Comparison of ENCODE assay signal across 39 mouse cellular contexts in the genomic region with DNA sequence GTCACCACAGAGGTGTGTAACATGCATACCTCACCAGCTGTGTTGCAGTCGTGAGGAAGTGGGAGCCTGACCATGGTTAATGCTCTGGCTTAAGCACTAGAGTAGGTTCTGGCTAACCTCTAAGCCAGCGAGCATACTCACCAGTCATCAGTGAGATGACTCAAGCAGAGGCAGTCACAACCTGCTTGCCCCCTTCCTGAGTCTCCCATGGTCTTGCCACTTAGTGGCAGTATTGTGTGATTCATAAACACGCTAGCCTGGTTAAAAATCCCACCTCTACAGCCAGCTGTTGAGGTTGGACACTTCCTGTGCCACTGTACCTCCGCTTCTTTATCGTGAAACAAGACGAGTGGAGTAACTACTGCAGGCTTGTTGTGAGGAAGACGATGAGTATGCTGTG. TPM values are rescaled to one million over a fixed set of nuclear protein-coding genes. Genes with fewer than 3 reads are reported as not detected.
A peak's percentile ranks its signal among the peaks of the same experiment; 100 is the strongest.
DNase-seq lines count a peak whose midpoint lies in the region; ATAC-seq lines count a peak whose summit lies in the region.
"Had no signal": no experiment of that assay in that cellular context is flagged by ENCODE, and none has a peak within 500 bp of the region (broad histone marks: within the 10 kb centered on the region; RNA-seq: fewer than 3 reads in every experiment).

No protein-coding gene starts in this region.

- no peaks in the 10 kb centered on the region for H3K27me3 ChIP-seq in neural tube, embryonic 15.5 days (replicated peaks)
- H3K27me3 ChIP-seq in heart, embryonic 11.5 days (ENCODE audit: control insufficient read depth, insufficient read depth, low read length) = no peaks in the 10 kb centered on the region
- H3K27me3 ChIP-seq: embryonic facial prominence, embryonic 13.5 days; forebrain, embryonic 15.5 days; heart, embryonic 13.5 days; hindbrain, embryonic 15.5 days; intestine, embryonic 15.5 days; limb, embryonic 15.5 days; midbrain, embryonic 15.5 days; neural tube, embryonic 12.5 days had no signal

- peak; percentile 9 for DNase-seq in 3T3-L1 (ENCODE audit: low read depth, low spot score)
- DNase-seq in NIH3T3 (ENCODE audit: low read depth) = peak; percentile 4
- DNase-seq in thymus, postnatal 0 days (ENCODE audit: low spot score) = no peak
- DNase-seq: adrenal gland, postnatal 25 days; B cell, adult 2 months; cerebellum, adult 9-10 months; gastrocnemius, adult 2 months; gastrocnemius, postnatal 36 days; heart, adult 2 months; heart, postnatal 10 days; kidney, adult 2 months; kidney, postnatal 36 days; lung, postnatal 36 days; right cerebral cortex, postnatal 4 days; thymus, adult 18-20 months; thymus, postnatal 36 days had no signal

- no peaks in the 10 kb centered on the region for H3K9me3 ChIP-seq in neural tube, embryonic 15.5 days (replicated peaks)
- H3K9me3 ChIP-seq in heart, embryonic 11.5 days (replicated peaks; ENCODE audit: control insufficient read depth, low read length) = no peaks in the 10 kb centered on the region
- H3K9me3 ChIP-seq: embryonic facial prominence, embryonic 13.5 days; forebrain, embryonic 10.5 days; forebrain, embryonic 15.5 days; heart, embryonic 13.5 days; hindbrain, embryonic 10.5 days; hindbrain, embryonic 15.5 days; intestine, embryonic 15.5 days; limb, embryonic 10.5 days; limb, embryonic 15.5 days; midbrain, embryonic 10.5 days; midbrain, embryonic 15.5 days; neural tube, embryonic 12.5 days had no signal

- no peak overlapping the region for H3K4me2 ChIP-seq in neural tube, embryonic 15.5 days
- H3K4me2 ChIP-seq in heart, embryonic 11.5 days = no peak overlapping the region
- H3K4me2 ChIP-seq: embryonic facial prominence, embryonic 13.5 days; forebrain, embryonic 15.5 days; heart, embryonic 13.5 days; hindbrain, embryonic 15.5 days; intestine, embryonic 15.5 days; limb, embryonic 15.5 days; midbrain, embryonic 15.5 days; neural tube, embryonic 12.5 days had no signal

- no peaks in the 10 kb centered on the region for H3K4me1 ChIP-seq in neural tube, embryonic 15.5 days
- H3K4me1 ChIP-seq in heart, embryonic 11.5 days (ENCODE audit: control insufficient read depth, insufficient read depth, low read length) = no peaks in the 10 kb centered on the region
- H3K4me1 ChIP-seq: embryonic facial prominence, embryonic 13.5 days; forebrain, embryonic 10.5 days; forebrain, embryonic 15.5 days; hindbrain, embryonic 10.5 days; hindbrain, embryonic 15.5 days; intestine, embryonic 15.5 days; limb, embryonic 10.5 days; limb, embryonic 15.5 days; midbrain, embryonic 10.5 days; midbrain, embryonic 15.5 days; neural tube, embryonic 12.5 days had no signal

- H3K4me3 ChIP-seq in neural tube, embryonic 15.5 days (replicated peaks) = no peak overlapping the region
- H3K4me3 ChIP-seq in heart, embryonic 11.5 days (ENCODE audit: low read depth, low read length) = no peak overlapping the region
- H3K4me3 ChIP-seq: embryonic facial prominence, embryonic 13.5 days; forebrain, embryonic 10.5 days; forebrain, embryonic 15.5 days; gastrocnemius, adult 2 months; heart, adult 2 months; heart, embryonic 13.5 days; hindbrain, embryonic 10.5 days; hindbrain, embryonic 15.5 days; intestine, embryonic 15.5 days; layer of hippocampus, adult 2 months; limb, embryonic 10.5 days; limb, embryonic 15.5 days; midbrain, embryonic 10.5 days; midbrain, embryonic 15.5 days; neural tube, embryonic 12.5 days had no signal

- H3K9ac ChIP-seq in neural tube, embryonic 15.5 days (replicated peaks) = no peak overlapping the region
- no peak overlapping the region for H3K9ac ChIP-seq in heart, embryonic 11.5 days (ENCODE audit: low read depth, low read length)
- H3K9ac ChIP-seq: embryonic facial prominence, embryonic 13.5 days; forebrain, embryonic 15.5 days; heart, embryonic 13.5 days; hindbrain, embryonic 15.5 days; intestine, embryonic 15.5 days; limb, embryonic 15.5 days; midbrain, embryonic 15.5 days; neural tube, embryonic 12.5 days had no signal

- 87% methylated on average over 7 of the region's 7 CpGs for WGBS in neural tube, embryonic 15.5 days
- WGBS in heart, embryonic 11.5 days (ENCODE audit: insufficient replicate concordance) = 74% methylated on average over 7 of the region's 7 CpGs

- peaks cover 44% of the 10 kb centered on the region for H3K36me3 ChIP-seq in neural tube, embryonic 15.5 days
- H3K36me3 ChIP-seq in heart, embryonic 11.5 days (ENCODE audit: control insufficient read depth, insufficient read depth, low read length) = no peaks in the 10 kb centered on the region
- H3K36me3 ChIP-seq: intestine, embryonic 15.5 days had no signal

- H3K27ac ChIP-seq in neural tube, embryonic 15.5 days (replicated peaks) = no peak overlapping the region
- H3K27ac ChIP-seq in heart, embryonic 11.5 days (ENCODE audit: low read depth, low read length) = no peak overlapping the region
- H3K27ac ChIP-seq: embryonic facial prominence, embryonic 13.5 days; forebrain, embryonic 10.5 days; forebrain, embryonic 15.5 days; gastrocnemius, adult 2 months; heart, adult 2 months; heart, embryonic 13.5 days; hindbrain, embryonic 10.5 days; hindbrain, embryonic 15.5 days; intestine, embryonic 15.5 days; layer of hippocampus, adult 2 months; limb, embryonic 10.5 days; limb, embryonic 15.5 days; midbrain, embryonic 10.5 days; midbrain, embryonic 15.5 days; neural tube, embryonic 12.5 days; stomach, postnatal 0 days had no signal

- peak; percentile 61 for ATAC-seq in common myeloid progenitor, adult 5-6 weeks (replicated peaks; ENCODE audit: low read depth, poor library complexity, severe bottlenecking)
- peak; percentile 42 for ATAC-seq in megakaryocyte progenitor cell, adult 5-6 weeks (replicated peaks; ENCODE audit: poor library complexity)
- ATAC-seq in neural tube, embryonic 15.5 days (ENCODE audit: low FRiP score) = no peak
- ATAC-seq in heart, embryonic 11.5 days (replicated peaks; ENCODE audit: insufficient number of reproducible peaks, low FRiP score, low TSS enrichment) = no peak
- ATAC-seq: forebrain, embryonic 15.5 days; intestine, embryonic 15.5 days; midbrain, embryonic 15.5 days had no signal

RNA-seq across cellular contexts. Expression of gene Armc9, which starts 32.2 kb away (rescaled TPM):
- 10.6 and 20.7 TPM in 2 replicates for total RNA-seq in common myeloid progenitor, adult 5-6 weeks (2017)
- total RNA-seq in megakaryocyte progenitor cell, adult 5-6 weeks (2015) = 3.2 and 5.0 TPM in 2 replicates
- 5.8 and 11.5 TPM in 2 replicates for total RNA-seq in megakaryocyte progenitor cell, adult 5-6 weeks (2017)
- polyA plus RNA-seq in thymus, postnatal 0 days (2015; fragmentation: Nextera tagmentation; extraction: Ambion mirVana) = 9.7 and 10.3 TPM in 2 replicates
- 35.5 and 35.9 TPM in 2 replicates for polyA plus RNA-seq in neural tube, embryonic 15.5 days (2015; fragmentation: Nextera tagmentation; extraction: Ambion mirVana)
- 12.3 and 14.7 TPM in 2 replicates for polyA plus RNA-seq in heart, embryonic 11.5 days (2014; fragmentation: Nextera tagmentation; extraction: Ambion mirVana)

RNA-seq across cellular contexts. Expression of gene Gm21972, which starts 53.3 kb away (rescaled TPM):
- total RNA-seq in common myeloid progenitor, adult 5-6 weeks (2017) = 1.7 and 10.6 TPM in 2 replicates
- total RNA-seq in megakaryocyte progenitor cell, adult 5-6 weeks (2015) = 4.0 and 10.6 TPM in 2 replicates
- 9.4 TPM in 1 of 2 replicates, not detected in the other for total RNA-seq in megakaryocyte progenitor cell, adult 5-6 weeks (2017)
- 0.34 and 0.45 TPM in 2 replicates for polyA plus RNA-seq in thymus, postnatal 0 days (2015; fragmentation: Nextera tagmentation; extraction: Ambion mirVana)
- 1.2 TPM in 1 of 2 replicates, not detected in the other for polyA plus RNA-seq in neural tube, embryonic 15.5 days (2015; fragmentation: Nextera tagmentation; extraction: Ambion mirVana)
- not detected in 2 replicates for polyA plus RNA-seq in heart, embryonic 11.5 days (2014; fragmentation: Nextera tagmentation; extraction: Ambion mirVana)
- total RNA-seq: ES-E14 had no signal
- polyA plus RNA-seq: embryonic facial prominence, embryonic 13.5 days; heart, adult 2 months; heart, embryonic 13.5 days; hindbrain, embryonic 10.5 days; intestine, embryonic 15.5 days; kidney, adult 2 months; kidney, embryonic 16.5 days; limb, embryonic 10.5 days; liver, embryonic 16.5 days; lung, embryonic 16.5 days; neural tube, embryonic 12.5 days; spleen, adult 2 months; stomach, postnatal 0 days had no signal

Comparison
In these comparisons a context has a peak if more than half of its experiments do, and no peak if none do; other contexts are left out.
1. ATAC-seq: peak in common myeloid progenitor, adult 5-6 weeks (single experiment) and megakaryocyte progenitor cell, adult 5-6 weeks (single experiment); none in neural tube, embryonic 15.5 days (single experiment) and heart, embryonic 11.5 days (single experiment).